Mouse (Mus musculus) midbrain, embryonic 11.5 days (tissue): Measurements from ENCODE around the gene Tnfaip2. TPM values are rescaled to one million over a fixed set of nuclear protein-coding genes. Genes with fewer than 3 reads are reported as not detected.

ENCODE experiments used
- ATAC-seq: fragments of 200-750 bp; cut with Nextera tagmentation; 2 replicates; pipeline ENCODE4 v1.8.0; 2017; ENCODE audit warnings: moderate TSS enrichment, moderate library complexity; ENCODE audit not compliant: low FRiP score
- DNase-seq: peaks from one replicate; pipeline ENCODE4 v3.0.0; 2015; ENCODE audit warnings: low spot score; ENCODE audit errors: missing footprints
- H3K27ac ChIP-seq: fragments of 300-500 bp; sonication (generic); 2 replicates; pipeline ENCODE4 v1.5.1; 2014; ENCODE audit warnings: low read depth, low read length
- H3K27me3 ChIP-seq: fragments of 300-500 bp; sonication (generic); 2 replicates; pipeline ENCODE4 v1.6.1; 2014; ENCODE audit warnings: mild to moderate bottlenecking, low read length, moderate library complexity, mixed read lengths; ENCODE audit not compliant: control insufficient read depth, insufficient read depth
- H3K36me3 ChIP-seq: fragments of 300-500 bp; sonication (generic); 2 replicates; pipeline ENCODE4 v1.6.1; 2014; ENCODE audit warnings: mild to moderate bottlenecking, low read length, moderate library complexity, mixed read lengths; ENCODE audit not compliant: control insufficient read depth, insufficient read depth
- H3K4me1 ChIP-seq: fragments of 300-500 bp; sonication (generic); 2 replicates; pipeline ENCODE4 v1.6.1; 2014; ENCODE audit warnings: low read length; ENCODE audit not compliant: control insufficient read depth, insufficient read depth
- H3K4me2 ChIP-seq: fragments of 300-500 bp; sonication (generic); 2 replicates; pipeline ENCODE4 v1.6.1; 2014; ENCODE audit warnings: mild to moderate bottlenecking, moderate library complexity
- H3K4me3 ChIP-seq: fragments of 300-500 bp; sonication (generic); 2 replicates; pipeline ENCODE4 v1.5.1; 2014; ENCODE audit warnings: low read depth, low read length
- H3K9ac ChIP-seq: fragments of 300-500 bp; sonication (generic); 2 replicates; pipeline ENCODE4 v1.6.1; 2014; ENCODE audit warnings: low read length
- H3K9me3 ChIP-seq: fragments of 300-500 bp; sonication (generic); 2 replicates; pipeline ENCODE4 v1.6.1; 2016; ENCODE audit warnings: low read length; ENCODE audit not compliant: control insufficient read depth
- WGBS: fragments of 180-500 bp; shearing (Covaris S2); extraction: QIAGEN DNeasy Blood & Tissue Kit; methylation state at CpG from one replicate; pipeline ENCODE4 v1.1.7; 2014; 5-methylcytosine and 5-hydroxymethylcytosine counted together
- polyA plus RNA-seq: library from polyadenylated mRNA; unstranded; fragments of >200 nt; fragmentation: Nextera tagmentation; extraction: Ambion mirVana; gene quantifications from 2 replicates; pipeline ENCODE4 v1.2.1, GENCODE M21; 2014

The Tnfaip2 gene
- polyA plus RNA-seq, 1 experiment from 2014 or later, result 2.3 TPM

DNA sequence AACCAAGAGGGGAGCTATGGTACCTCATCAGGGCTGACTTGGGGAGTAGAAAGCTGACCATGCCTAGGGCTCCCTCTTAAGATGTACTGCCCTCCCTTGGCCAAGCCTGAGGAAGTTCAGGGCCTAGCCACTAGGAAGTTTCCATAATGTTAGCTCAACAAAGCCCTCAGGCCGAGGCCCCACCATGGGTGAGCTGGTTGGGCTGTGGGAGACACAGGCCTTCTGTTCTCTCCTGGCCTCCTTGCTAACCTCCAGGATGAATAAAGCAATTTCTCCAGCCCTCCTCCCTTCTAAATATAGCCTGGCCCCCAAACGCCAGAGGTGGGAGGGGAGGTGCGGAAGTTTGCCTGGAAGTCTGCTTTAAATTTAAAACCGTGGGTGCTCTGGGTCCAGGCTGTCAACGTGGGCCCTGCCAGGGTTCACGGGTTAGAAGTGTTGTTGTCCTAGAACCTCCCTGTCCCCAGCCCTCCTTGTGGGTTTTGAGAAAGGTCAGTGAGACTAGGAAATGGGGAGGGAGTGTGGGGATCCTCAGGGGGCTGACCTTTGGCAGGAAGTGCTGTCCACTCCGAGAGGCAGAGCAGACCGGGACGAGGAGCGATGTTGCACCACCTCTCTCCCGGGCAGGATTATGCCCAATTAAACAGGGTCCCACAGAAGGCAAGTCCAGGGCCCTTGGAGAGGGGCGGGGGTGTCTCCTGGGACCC, 29.5 kb upstream of the Tnfaip2 start:
- Histone ChIP-seq H3K9me3 (no peaks in the 10 kb centered on the region), H3K4me2 (peak overlapping the region; percentile 46), H3K9ac (peak overlapping the region; percentile 47), H3K27ac (no peak overlapping the region), H3K36me3 (no peaks in the 10 kb centered on the region), H3K4me3 (peak overlapping the region; percentile 23; the same call in 1 of the 2 replicates), H3K27me3 (peaks cover 3% of the 10 kb centered on the region), H3K4me1 (peaks cover 12% of the 10 kb centered on the region)
- ATAC-seq, result no peak
- DNase-seq, result no peak
- 21% methylated on average over 12 of the region's 12 CpGs for WGBS

DNA sequence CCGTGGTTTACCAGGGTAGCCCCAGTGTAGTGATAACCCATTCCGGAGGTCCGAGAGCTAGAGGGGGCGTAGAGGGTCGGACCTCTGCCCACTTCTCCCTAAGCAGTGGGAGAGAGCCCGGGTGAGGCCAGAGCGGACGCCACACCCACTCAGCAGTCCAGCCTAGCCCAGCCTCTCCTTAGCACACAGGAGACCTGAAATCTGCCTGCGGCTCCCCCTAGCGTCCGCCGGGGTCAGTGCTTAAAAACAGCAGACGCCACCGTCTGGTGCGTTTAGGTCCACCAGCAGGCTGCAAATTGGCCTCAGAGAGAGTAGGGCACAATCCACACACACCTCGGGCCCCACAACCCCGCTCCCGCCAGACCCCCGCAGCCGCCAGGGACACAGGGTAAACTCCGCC, 29.0 kb upstream of the Tnfaip2 start:
- no peaks in the 10 kb centered on the region for H3K36me3 ChIP-seq
- WGBS, result 1% methylated on average over 21 of the region's 21 CpGs
- H3K9me3 ChIP-seq, result no peaks in the 10 kb centered on the region
- H3K27me3 ChIP-seq, result no peaks in the 10 kb centered on the region; the same call in 1 of the 2 replicates
- H3K4me3 ChIP-seq, result peak overlapping the region; percentile 23; the same call in 1 of the 2 replicates
- peak overlapping the region; percentile 47 for H3K9ac ChIP-seq
- no peak overlapping the region for H3K27ac ChIP-seq
- peak; percentile 99 for DNase-seq
- H3K4me2 ChIP-seq, result peak overlapping the region; percentile 46
- ATAC-seq, result peak; percentile 85
- H3K4me1 ChIP-seq, result peaks cover 12% of the 10 kb centered on the region

DNA sequence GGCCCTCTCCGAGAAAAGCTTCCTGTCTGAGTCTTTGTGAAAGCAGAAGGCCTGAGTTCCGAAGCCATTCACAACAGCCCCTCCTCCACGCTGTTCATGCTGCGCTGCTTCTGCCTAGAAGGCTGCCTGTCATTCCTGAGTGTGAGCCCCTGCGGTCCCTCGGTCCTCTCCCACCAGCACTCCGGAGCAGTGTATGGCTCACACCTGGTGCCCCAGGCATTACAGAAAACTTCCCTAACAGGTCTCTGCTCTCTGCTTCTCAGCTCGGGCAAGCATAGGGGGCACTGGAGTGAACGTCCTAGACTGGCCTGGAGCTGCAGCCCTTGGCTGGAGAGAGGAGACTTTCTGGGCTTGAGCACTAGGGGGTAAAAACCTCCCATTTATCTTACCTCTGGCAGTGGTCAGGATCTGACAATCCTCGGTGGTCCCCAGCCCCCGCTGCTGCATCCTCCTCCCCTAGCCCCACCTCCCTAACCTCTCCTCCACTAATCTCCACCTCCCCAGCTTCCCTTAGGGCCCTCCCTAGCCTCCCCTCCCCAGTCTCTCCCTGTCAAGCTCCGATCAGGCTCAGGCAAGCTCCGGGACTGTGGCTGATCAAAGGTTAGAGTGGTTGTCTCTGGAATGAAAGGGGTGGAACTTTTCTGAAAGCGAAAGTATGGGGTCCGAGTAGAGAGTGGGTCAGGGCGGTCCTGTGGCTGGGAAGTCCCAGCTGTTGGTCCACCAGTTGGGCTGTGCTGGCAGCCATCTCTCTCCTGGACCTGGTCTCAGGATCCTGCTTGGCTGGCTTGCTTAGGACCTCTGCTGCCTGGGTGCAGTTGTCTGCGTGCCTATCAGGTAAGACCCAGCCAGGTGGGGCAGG, 25.1 kb upstream of the Tnfaip2 start, which contains the start of gene Exoc3l4:
TSS of gene Exoc3l4 (plus strand) at position 97 of the 859 bp plus-strand sequence.
- H3K9me3 ChIP-seq, result no peaks in the 10 kb centered on the region
- 3% methylated on average over 17 of the region's 17 CpGs for WGBS
- peaks cover 12% of the 10 kb centered on the region for H3K4me1 ChIP-seq
- H3K4me3 ChIP-seq, result peak within 1 kb of the TSS; percentile 3; the same call in 1 of the 2 replicates
- peaks cover 7% of the 10 kb centered on the region for H3K27me3 ChIP-seq
- ATAC-seq (peak; percentile 62), DNase-seq (peak; percentile 90)
- peak within 1 kb of the TSS; percentile 36 for H3K4me2 ChIP-seq
- peak within 1 kb of the TSS; percentile 37; the same call in 1 of the 2 replicates for H3K9ac ChIP-seq
- H3K27ac ChIP-seq, result no peak within 1 kb of the TSS
- no peaks in the 10 kb centered on the region for H3K36me3 ChIP-seq

DNA sequence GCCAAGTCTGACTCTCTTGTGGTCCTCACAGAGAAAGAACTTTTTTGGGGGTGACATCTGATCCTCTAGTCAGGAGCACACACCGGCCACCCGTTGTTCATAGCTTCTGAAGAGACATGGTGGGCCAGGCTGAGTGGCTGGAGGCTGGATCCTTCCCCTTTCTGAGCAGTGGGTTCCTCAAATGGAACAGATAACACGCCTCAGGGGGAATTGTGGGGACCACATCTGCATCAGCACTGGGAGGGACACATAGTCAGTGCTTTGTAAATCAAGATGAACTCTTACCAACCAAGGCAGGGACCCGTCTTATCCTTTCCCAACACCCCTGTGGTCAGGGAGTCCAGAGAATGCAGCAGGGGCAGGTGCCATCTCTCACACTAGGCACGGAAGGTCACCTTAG, 22.4 kb upstream of the Tnfaip2 start:
- Histone ChIP-seq H3K4me2 (no peak overlapping the region), H3K4me3 (no peak overlapping the region), H3K27ac (no peak overlapping the region), H3K4me1 (peaks cover 12% of the 10 kb centered on the region), H3K36me3 (no peaks in the 10 kb centered on the region), H3K27me3 (peaks cover 34% of the 10 kb centered on the region), H3K9ac (no peak overlapping the region), H3K9me3 (no peaks in the 10 kb centered on the region)
- ATAC-seq (no peak), DNase-seq (no peak)
- WGBS, result 77% methylated on average over 5 of the region's 5 CpGs

DNA sequence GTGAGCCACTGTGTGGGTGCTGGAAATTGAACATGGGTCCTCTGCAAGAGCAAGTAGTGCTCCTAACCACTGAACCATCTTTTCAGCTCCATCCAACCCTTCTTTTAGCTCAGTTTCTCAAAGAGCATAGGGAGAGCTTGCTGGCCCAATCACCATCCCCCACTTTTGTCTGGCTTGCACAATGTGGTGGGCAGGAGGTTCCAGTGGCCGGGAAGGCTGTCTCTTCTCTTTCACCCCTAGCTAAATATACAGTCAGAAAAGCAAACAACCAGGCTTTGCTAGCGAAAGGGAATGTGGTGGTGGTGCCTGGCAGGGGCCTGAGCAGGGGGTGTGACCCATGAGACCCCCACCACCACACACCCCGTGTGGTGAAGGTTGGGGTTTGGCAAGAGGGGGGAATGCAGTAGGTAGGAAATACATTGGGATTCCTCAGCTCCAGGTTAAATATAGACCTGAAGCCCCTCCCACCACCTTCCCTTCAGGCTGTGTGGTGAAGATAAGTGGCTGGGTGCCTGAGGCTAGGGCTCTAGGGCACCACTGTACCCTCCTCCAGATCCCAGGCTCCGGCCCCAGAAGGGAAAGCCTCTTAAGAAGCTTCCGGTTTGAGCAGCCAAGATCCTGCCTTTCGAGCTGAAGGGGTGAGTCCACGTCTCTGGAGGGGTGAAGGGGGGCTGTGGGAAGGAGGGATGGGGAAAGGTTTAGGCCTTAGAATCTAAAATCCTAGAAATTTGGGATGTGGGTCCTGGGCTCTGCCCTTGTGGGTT, 21.1 kb upstream of the Tnfaip2 start:
- Histone ChIP-seq H3K9ac (no peak overlapping the region), H3K4me1 (peaks cover 12% of the 10 kb centered on the region), H3K9me3 (no peaks in the 10 kb centered on the region), H3K4me2 (no peak overlapping the region), H3K27me3 (peaks cover 45% of the 10 kb centered on the region), H3K27ac (no peak overlapping the region), H3K4me3 (no peak overlapping the region), H3K36me3 (no peaks in the 10 kb centered on the region)
- DNase-seq (no peak), ATAC-seq (no peak)
- 51% methylated on average over 7 of the region's 7 CpGs for WGBS

DNA sequence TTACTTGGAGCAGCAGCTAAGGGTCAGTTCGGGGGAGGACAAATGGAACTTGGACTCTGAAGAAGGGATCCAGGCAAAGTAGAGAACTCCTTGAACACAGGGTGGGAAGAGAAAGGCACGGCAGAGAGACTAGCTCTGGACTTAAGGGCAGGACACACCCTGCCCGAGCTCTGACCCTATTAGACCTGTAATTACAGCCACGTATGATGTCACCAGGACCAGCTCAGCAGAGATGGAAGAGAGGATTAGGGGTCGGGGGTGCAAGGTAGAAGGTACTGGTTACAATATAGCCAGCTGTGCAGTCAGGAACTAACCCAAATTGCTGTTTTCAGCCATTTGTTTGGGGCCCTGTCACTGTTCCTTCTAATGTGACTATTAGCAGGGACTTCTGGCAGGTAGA, 19.4 kb upstream of the Tnfaip2 start:
- Histone ChIP-seq H3K4me3 (no peak overlapping the region), H3K27me3 (peaks cover 57% of the 10 kb centered on the region), H3K9ac (no peak overlapping the region), H3K36me3 (no peaks in the 10 kb centered on the region), H3K4me1 (no peaks in the 10 kb centered on the region), H3K9me3 (no peaks in the 10 kb centered on the region), H3K4me2 (no peak overlapping the region), H3K27ac (no peak overlapping the region)
- WGBS, result 49% methylated on average over 5 of the region's 5 CpGs
- ATAC-seq (no peak), DNase-seq (no peak)

DNA sequence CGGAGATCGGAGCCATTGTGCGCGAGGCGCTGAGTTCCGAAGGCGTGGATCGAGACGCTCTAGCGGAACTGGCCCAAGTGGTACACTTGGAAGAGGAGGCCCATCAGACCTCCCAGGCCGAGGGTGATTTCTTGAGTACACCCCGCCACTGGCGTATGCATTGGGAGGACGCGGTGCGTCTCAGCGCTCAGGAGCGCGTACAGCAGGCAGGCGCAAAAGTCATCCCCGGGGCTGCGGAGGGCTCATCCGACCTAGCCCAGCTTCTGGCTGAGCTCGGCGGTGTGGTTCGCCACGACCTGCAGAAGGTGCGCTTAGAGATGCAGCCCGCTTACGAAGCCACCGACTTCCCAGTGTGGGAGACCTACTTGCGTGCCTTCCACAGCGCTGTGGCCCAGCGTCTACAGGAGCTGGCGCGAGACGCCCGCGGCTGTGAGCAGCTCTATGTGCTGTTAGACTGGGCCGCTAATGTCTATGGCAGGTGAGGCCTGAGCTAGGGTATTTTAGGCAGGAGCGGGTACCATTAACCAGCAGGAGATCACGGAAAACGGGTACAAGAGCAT, 18.6 kb upstream of the Tnfaip2 start:
- no peak overlapping the region for H3K27ac ChIP-seq
- 0 out of 2 replicates have a peak overlapping the region, but pooled peaks have one; percentile 14 for H3K4me3 ChIP-seq
- no peak overlapping the region for H3K9ac ChIP-seq
- no peaks in the 10 kb centered on the region for H3K36me3 ChIP-seq
- H3K27me3 ChIP-seq, result peaks cover 65% of the 10 kb centered on the region
- no peaks in the 10 kb centered on the region for H3K9me3 ChIP-seq
- peak; percentile 93 for DNase-seq
- H3K4me2 ChIP-seq, result peak overlapping the region; percentile 32
- H3K4me1 ChIP-seq, result peaks cover 1% of the 10 kb centered on the region; the same call in 1 of the 2 replicates
- ATAC-seq, result no peak
- WGBS, result 3% methylated on average over 43 of the region's 43 CpGs

DNA sequence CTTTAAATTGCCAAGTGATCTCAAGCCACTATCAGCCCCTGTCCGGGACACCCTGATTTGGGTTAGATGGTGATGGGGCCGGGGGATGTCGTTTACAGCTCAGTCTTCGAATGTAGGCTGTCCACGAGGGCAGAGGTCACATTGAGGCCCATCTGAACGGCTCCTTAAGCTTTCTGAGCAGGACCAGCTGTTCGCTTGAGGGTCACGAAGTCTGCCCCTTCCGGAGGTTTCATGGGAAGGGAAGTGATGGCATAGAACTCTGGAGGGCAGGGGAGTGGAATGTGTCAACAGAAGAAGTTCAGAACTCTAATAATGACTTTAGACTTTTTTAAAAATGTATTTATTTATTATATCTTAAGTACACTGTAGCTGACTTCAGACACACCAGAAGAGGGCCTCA, 17.7 kb upstream of the Tnfaip2 start:
- 17% methylated on average over 9 of the region's 9 CpGs for WGBS
- no peak overlapping the region for H3K4me3 ChIP-seq

More for the DNA sequence above, 17.7 kb upstream of the Tnfaip2 start:
- Histone ChIP-seq H3K4me2 (no peak overlapping the region), H3K9me3 (no peaks in the 10 kb centered on the region), H3K4me1 (peaks cover 7% of the 10 kb centered on the region; the same call in 1 of the 2 replicates), H3K9ac (no peak overlapping the region), H3K27ac (no peak overlapping the region), H3K36me3 (no peaks in the 10 kb centered on the region), H3K27me3 (peaks cover 74% of the 10 kb centered on the region)
- DNase-seq, result no peak
- ATAC-seq, result no peak
